Comparison of ENCODE assay signal across 13 mouse cellular contexts in the genomic region with DNA sequence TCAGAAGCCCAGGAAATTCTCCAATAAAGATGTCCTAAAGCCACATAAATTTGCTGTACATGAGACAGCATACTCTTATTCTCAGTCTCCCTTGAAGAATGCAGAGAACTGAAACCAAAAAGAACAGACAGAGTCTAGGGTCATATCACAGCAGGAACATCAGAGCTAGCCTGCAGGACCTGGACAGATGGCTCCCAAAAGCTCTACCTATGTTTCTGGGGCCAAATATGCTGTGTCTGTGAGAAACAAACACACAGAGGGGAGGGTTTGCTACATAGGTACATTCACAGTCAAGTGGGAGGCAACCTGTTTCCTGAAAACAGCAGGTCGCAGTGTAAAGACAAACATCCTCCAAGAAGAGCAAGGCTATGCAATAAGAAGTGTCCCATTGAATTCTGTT.
"Had no signal": no experiment of that assay in that cellular context is flagged by ENCODE, and none has a peak within 500 bp of the region (broad histone marks: within the 10 kb centered on the region; RNA-seq: fewer than 3 reads in every experiment).

No protein-coding gene starts in this region.

- H3K4me3 ChIP-seq: layer of hippocampus, adult 2 months; limb, embryonic 12.5 days; liver, embryonic 13.5 days; myocyte had no signal

- H3K36me3 ChIP-seq: limb, embryonic 12.5 days; liver, embryonic 13.5 days had no signal

- DNase-seq: kidney, postnatal 4 days; liver; liver, embryonic 13.5 days; lung, adult 2 months; lung, postnatal 36 days; midbrain, embryonic 14.5 days; thymus, postnatal 4 days had no signal

- H3K27ac ChIP-seq: kidney, postnatal 0 days; layer of hippocampus, adult 2 months; limb, embryonic 12.5 days; liver, embryonic 13.5 days; stomach, postnatal 0 days had no signal

- H3K9me3 ChIP-seq: limb, embryonic 12.5 days; liver, embryonic 13.5 days had no signal

- H3K4me1 ChIP-seq: limb, embryonic 12.5 days had no signal

- H3K27me3 ChIP-seq: limb, embryonic 12.5 days; liver, embryonic 13.5 days had no signal

- ATAC-seq: lung, postnatal 0 days had no signal
